Mouse (Mus musculus): Measurements from ENCODE around the gene Lrrc2. TPM values are rescaled to one million over a fixed set of nuclear protein-coding genes. Genes with fewer than 3 reads are reported as not detected.

The Lrrc2 gene
- polyA plus RNA-seq, 1 experiment from 2014 or later = not detected

DNA sequence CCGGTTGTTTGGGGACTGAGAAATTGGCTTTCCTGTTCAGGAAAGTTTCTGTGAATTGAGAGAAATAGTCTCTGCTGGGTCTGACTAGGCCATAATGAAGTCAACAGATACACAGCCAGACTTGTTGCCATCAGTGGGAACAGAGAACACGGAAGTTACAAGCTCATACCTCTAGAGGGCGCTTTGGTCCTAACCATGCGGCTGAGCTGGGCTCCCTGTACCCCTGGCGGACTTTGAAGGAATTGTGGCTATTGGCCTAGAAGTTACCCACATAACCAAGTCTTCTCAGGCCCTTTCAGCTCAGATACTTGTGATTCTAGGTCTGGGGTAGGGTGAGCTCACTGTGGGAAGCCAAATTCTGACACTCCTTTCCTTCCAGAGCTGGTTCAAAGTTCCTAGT lies 45.9 kb downstream of the Lrrc2 start:
- H3K36me3 ChIP-seq (replicated peaks) = no peaks in the 10 kb centered on the region
- H3K4me2 ChIP-seq = no peak overlapping the region
- no peaks in the 10 kb centered on the region for H3K27me3 ChIP-seq
- ATAC-seq (ENCODE audit: low FRiP score) = no peak; the same call in 1 of the 2 replicates
- H3K9ac ChIP-seq = no peak overlapping the region
- H3K27ac ChIP-seq = no peak overlapping the region
- H3K9me3 ChIP-seq = no peaks in the 10 kb centered on the region
- H3K4me3 ChIP-seq (replicated peaks) = no peak overlapping the region
- no peaks in the 10 kb centered on the region for H3K4me1 ChIP-seq
- WGBS = 8% methylated on average over 5 of the region's 5 CpGs

GRCm38 (mm10) chr9:110999056-110999455 lies 47.7 kb downstream of the Lrrc2 start:
- Histone ChIP-seq H3K4me1 (no peaks in the 10 kb centered on the region), H3K4me3 (replicated peaks) (no peak overlapping the region), H3K27ac (no peak overlapping the region), H3K9me3 (no peaks in the 10 kb centered on the region), H3K4me2 (no peak overlapping the region), H3K9ac (no peak overlapping the region), H3K27me3 (no peaks in the 10 kb centered on the region), H3K36me3 (replicated peaks) (no peaks in the 10 kb centered on the region)
- WGBS = 84% methylated on average over 2 of the region's 2 CpGs
- no peak for ATAC-seq (ENCODE audit: low FRiP score)

GRCm38 (mm10) chr9:110999856-111000255 lies 48.5 kb downstream of the Lrrc2 start:
- Histone ChIP-seq H3K27me3 (no peaks in the 10 kb centered on the region), H3K27ac (no peak overlapping the region), H3K9ac (no peak overlapping the region), H3K4me3 (replicated peaks) (no peak overlapping the region), H3K9me3 (no peaks in the 10 kb centered on the region), H3K4me1 (no peaks in the 10 kb centered on the region), H3K36me3 (replicated peaks) (no peaks in the 10 kb centered on the region), H3K4me2 (no peak overlapping the region)
- ATAC-seq (ENCODE audit: low FRiP score) = no peak
- 83% methylated on average over 10 of the region's 10 CpGs for WGBS

DNA sequence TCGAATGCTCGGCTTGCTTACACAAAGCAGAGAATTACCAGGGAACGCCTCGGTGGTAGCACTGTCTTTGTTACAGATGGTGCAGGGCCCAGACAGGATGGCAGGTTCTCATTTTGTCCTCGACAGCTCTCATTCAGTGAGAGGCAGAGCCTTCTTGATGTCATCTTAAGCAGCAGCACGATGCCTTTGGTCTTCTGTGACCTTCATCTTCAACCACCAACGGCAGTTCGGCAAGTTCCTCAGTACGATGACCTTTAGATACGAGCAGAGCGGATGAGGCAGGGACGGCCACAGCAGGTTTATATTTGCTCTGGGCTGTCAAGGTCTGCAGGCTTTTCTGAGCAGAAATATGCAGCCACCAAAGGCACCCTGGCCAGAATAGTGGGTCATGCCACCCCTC lies 50.3 kb downstream of the Lrrc2 start:
- Histone ChIP-seq H3K36me3 (replicated peaks) (no peaks in the 10 kb centered on the region), H3K9me3 (no peaks in the 10 kb centered on the region), H3K27ac (no peak overlapping the region), H3K4me3 (replicated peaks) (no peak overlapping the region), H3K4me2 (no peak overlapping the region), H3K4me1 (no peaks in the 10 kb centered on the region), H3K27me3 (no peaks in the 10 kb centered on the region), H3K9ac (no peak overlapping the region)
- ATAC-seq (ENCODE audit: low FRiP score) = no peak
- 83% methylated on average over 12 of the region's 12 CpGs for WGBS

DNA sequence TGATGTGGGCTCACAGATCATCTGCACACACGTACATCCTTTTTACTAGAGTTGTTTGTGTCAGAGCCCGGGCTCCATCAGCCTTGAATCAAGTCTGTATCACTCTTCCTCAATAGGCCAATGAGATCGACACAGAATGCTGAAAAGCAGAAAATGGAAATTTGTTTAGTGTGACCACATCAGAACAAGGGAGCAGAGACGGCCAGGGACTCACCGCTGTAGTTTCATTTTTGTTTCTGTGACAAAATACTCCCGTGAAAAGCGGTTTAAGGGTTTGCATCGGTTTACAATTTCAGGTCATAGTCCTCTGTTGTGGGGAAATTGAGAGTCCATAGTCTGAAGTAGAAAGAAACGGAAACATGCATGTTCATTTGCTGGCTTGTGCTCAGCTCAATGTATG lies 51.9 kb downstream of the Lrrc2 start:
- 87% methylated on average over 9 of the region's 9 CpGs for WGBS
- Histone ChIP-seq H3K4me2 (no peak overlapping the region), H3K27ac (no peak overlapping the region), H3K36me3 (replicated peaks) (no peaks in the 10 kb centered on the region), H3K9me3 (no peaks in the 10 kb centered on the region), H3K4me1 (no peaks in the 10 kb centered on the region), H3K4me3 (replicated peaks) (no peak overlapping the region), H3K9ac (no peak overlapping the region), H3K27me3 (no peaks in the 10 kb centered on the region)
- no peak for ATAC-seq (ENCODE audit: low FRiP score)

DNA sequence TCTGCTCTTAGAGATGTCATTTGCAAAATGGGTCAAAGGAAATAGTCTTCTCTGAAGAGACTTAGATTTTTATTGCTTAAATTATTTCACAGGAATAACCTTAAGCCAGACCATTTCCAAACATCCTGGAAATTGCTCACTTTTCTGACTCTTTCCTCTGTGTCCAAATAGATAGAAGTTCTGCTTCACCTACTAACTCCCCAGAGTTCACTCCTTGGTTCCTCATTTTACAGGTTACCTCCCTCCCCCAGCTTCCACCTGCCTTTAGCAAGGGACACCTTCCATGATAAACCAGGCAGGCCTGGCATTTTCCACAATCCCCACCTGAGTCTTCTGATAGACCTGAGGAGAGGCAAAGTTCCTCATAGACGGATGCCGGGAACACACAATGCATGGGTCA lies 55.2 kb downstream of the Lrrc2 start:
- Histone ChIP-seq H3K4me3 (replicated peaks) (no peak overlapping the region), H3K27me3 (no peaks in the 10 kb centered on the region), H3K4me1 (no peaks in the 10 kb centered on the region), H3K9ac (no peak overlapping the region), H3K36me3 (replicated peaks) (no peaks in the 10 kb centered on the region), H3K4me2 (no peak overlapping the region), H3K27ac (no peak overlapping the region), H3K9me3 (no peaks in the 10 kb centered on the region)
- no peak for ATAC-seq (ENCODE audit: low FRiP score)
- WGBS = 96% methylated on average over 2 of the region's 2 CpGs

- no peaks in the 10 kb centered on the region for H3K36me3 ChIP-seq (replicated peaks)
- no peak overlapping the region for H3K4me3 ChIP-seq (replicated peaks)
- 68% methylated on average over 3 of the region's 3 CpGs for WGBS
- H3K4me1 ChIP-seq = no peaks in the 10 kb centered on the region
- no peak overlapping the region for H3K27ac ChIP-seq
- no peak overlapping the region for H3K4me2 ChIP-seq
- no peak overlapping the region for H3K9ac ChIP-seq
- no peaks in the 10 kb centered on the region for H3K9me3 ChIP-seq
- H3K27me3 ChIP-seq = no peaks in the 10 kb centered on the region
- ATAC-seq (ENCODE audit: low FRiP score) = no peak
Observed at GRCm38 (mm10) chr9:111009763-111010162, 58.4 kb downstream of the Lrrc2 start.

DNA sequence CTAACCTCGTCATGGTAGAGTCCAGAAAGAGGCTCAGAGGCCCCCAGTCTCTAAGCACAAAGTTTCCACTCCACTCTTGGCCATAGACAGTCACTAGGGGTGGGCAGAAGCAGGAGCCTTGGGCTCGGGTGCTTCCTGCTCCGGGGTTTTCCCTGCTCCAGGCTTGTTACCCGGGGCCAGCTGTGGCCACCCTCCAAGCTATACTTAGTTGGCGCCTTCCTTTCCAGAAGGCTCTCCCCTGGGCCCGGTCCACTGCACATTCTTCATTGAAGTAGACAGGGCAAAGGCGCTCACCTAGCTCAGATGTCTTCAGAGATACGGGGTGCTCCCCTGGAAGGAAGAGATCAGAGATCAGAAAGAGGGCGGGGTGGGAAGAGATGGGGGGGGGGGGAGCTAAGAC lies 60.2 kb downstream of the Lrrc2 start:
- ATAC-seq (ENCODE audit: low FRiP score) = no peak
- Histone ChIP-seq H3K27me3 (no peaks in the 10 kb centered on the region), H3K4me1 (no peaks in the 10 kb centered on the region), H3K4me2 (no peak overlapping the region), H3K9ac (no peak overlapping the region), H3K36me3 (replicated peaks) (no peaks in the 10 kb centered on the region), H3K27ac (no peak overlapping the region), H3K4me3 (replicated peaks) (no peak overlapping the region), H3K9me3 (no peaks in the 10 kb centered on the region)
- WGBS = 83% methylated on average over 9 of the region's 9 CpGs

DNA sequence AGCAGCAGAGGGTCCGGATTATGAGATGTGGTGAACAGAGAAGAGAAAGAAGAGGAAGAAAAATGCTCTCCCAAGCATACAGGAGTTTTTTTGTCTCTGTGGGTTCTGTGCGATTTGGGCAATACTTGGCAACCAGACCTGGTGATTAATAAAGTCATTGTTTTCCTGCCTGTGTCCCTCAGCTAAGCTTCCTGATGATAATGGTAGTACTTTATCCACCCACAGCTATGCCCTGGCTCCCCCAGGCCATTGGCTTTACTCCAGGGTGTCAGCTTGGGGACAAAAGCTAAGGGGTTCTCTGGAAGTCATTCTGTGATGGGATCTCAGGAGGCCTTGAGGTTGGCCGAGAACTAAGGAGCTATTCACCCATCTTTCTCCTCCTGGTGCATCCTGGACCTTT lies 60.7 kb downstream of the Lrrc2 start:
- no peak overlapping the region for H3K27ac ChIP-seq
- WGBS = 81% methylated on average over 3 of the region's 3 CpGs
- H3K4me2 ChIP-seq = no peak overlapping the region
- H3K9ac ChIP-seq = no peak overlapping the region
- H3K27me3 ChIP-seq = no peaks in the 10 kb centered on the region
- H3K4me1 ChIP-seq = no peaks in the 10 kb centered on the region
- H3K4me3 ChIP-seq (replicated peaks) = no peak overlapping the region
- H3K36me3 ChIP-seq (replicated peaks) = no peaks in the 10 kb centered on the region
- ATAC-seq (ENCODE audit: low FRiP score) = no peak
- no peaks in the 10 kb centered on the region for H3K9me3 ChIP-seq

- no peaks in the 10 kb centered on the region for H3K36me3 ChIP-seq (replicated peaks)
- no peak overlapping the region for H3K4me3 ChIP-seq (replicated peaks)
- WGBS = 79% methylated on average over 4 of the region's 4 CpGs
- H3K9ac ChIP-seq = no peak overlapping the region
- H3K9me3 ChIP-seq = no peaks in the 10 kb centered on the region
- H3K27ac ChIP-seq = no peak overlapping the region
- ATAC-seq (ENCODE audit: low FRiP score) = no peak
- H3K27me3 ChIP-seq = no peaks in the 10 kb centered on the region
- no peak overlapping the region for H3K4me2 ChIP-seq
- H3K4me1 ChIP-seq = no peaks in the 10 kb centered on the region
Observed at GRCm38 (mm10) chr9:111015658-111016057, 64.3 kb downstream of the Lrrc2 start.

- Histone ChIP-seq H3K4me3 (replicated peaks) (no peak within 1 kb of the TSS), H3K9me3 (no peaks in the 10 kb centered on the region), H3K27ac (no peak within 1 kb of the TSS), H3K4me1 (no peaks in the 10 kb centered on the region), H3K9ac (no peak within 1 kb of the TSS), H3K27me3 (no peaks in the 10 kb centered on the region), H3K4me2 (no peak within 1 kb of the TSS), H3K36me3 (replicated peaks) (no peaks in the 10 kb centered on the region)
- ATAC-seq (ENCODE audit: low FRiP score) = no peak
- 84% methylated on average over 5 of the region's 5 CpGs for WGBS
Observed at GRCm38 (mm10) chr9:111019022-111019421, 67.7 kb downstream of the Lrrc2 start, which contains the start of gene Ltf. Gene Ltf, plus strand, starts transcription at chr9:111019271.

GRCm38 (mm10) chr9:111026791-111027190 lies 75.4 kb downstream of the Lrrc2 start:
- ATAC-seq (ENCODE audit: low FRiP score) = no peak
- WGBS = 89% methylated on average over 10 of the region's 10 CpGs
- no peak overlapping the region for H3K9ac ChIP-seq
- no peak overlapping the region for H3K4me3 ChIP-seq (replicated peaks)
- H3K4me1 ChIP-seq = no peaks in the 10 kb centered on the region
- H3K9me3 ChIP-seq = no peaks in the 10 kb centered on the region
- no peak overlapping the region for H3K27ac ChIP-seq
- no peaks in the 10 kb centered on the region for H3K27me3 ChIP-seq
- no peak overlapping the region for H3K4me2 ChIP-seq
- H3K36me3 ChIP-seq (replicated peaks) = no peaks in the 10 kb centered on the region
